Mouse (Mus musculus) MEL (cell line): Measurements from ENCODE around the gene Hist2h3c1. TPM values are rescaled to one million over a fixed set of nuclear protein-coding genes. Genes with fewer than 3 reads are reported as not detected.

Experiments used
- DNase-seq: peaks from one replicate; pipeline ENCODE4 v3.0.0; 2011; ENCODE audit warnings: low read depth, low spot score
- H3K27ac ChIP-seq: 2 replicates; pipeline ENCODE4 v1.5.1; 2012; ENCODE audit warnings: low read depth, mild to moderate bottlenecking, control low read depth, low read length, moderate library complexity; ENCODE audit not compliant: control insufficient read depth
- H3K27me3 ChIP-seq, 2 experiments: fragments of 150-350 bp in 1 of 2; sonication (generic) in 1 of 2; 2 replicates each; pipeline ENCODE4 v1.6.1; 2012; ENCODE audit warnings: low read length in 2 of 2, mild to moderate bottlenecking in 2 of 2, improper control_type of control experiment in 1 of 2, moderate library complexity in 1 of 2; ENCODE audit not compliant: insufficient read depth in 2 of 2, control insufficient read depth in 1 of 2
- H3K36me3 ChIP-seq, 2 experiments: 2 replicates each; pipeline ENCODE4 v1.6.1; 2012 to 2014; ENCODE audit warnings: low read length in 2 of 2, improper control_type of control experiment in 1 of 2, inconsistent platforms in 1 of 2, mild to moderate bottlenecking in 1 of 2; ENCODE audit not compliant: insufficient read depth in 2 of 2, control insufficient read depth in 1 of 2
- H3K4me1 ChIP-seq, 2 experiments: fragments of 150-350 bp in 1 of 2; sonication (generic) in 1 of 2; 2 replicates each; pipeline ENCODE4 v1.6.1; 2012; ENCODE audit warnings: low read length in 2 of 2, improper control_type of control experiment in 1 of 2, mild to moderate bottlenecking in 1 of 2; ENCODE audit not compliant: insufficient read depth in 2 of 2, control insufficient read depth in 1 of 2
- H3K4me3 ChIP-seq, 2 experiments: fragments of 150-350 bp in 1 of 2; sonication (generic) in 1 of 2; 2 replicates each; pipeline ENCODE4 v1.5.1; 2012; ENCODE audit warnings: low read depth in 2 of 2, low read length in 2 of 2, mild to moderate bottlenecking in 2 of 2, moderate library complexity in 2 of 2, control low read depth in 1 of 2, improper control_type of control experiment in 1 of 2; ENCODE audit not compliant: control insufficient read depth in 1 of 2, insufficient read depth in 1 of 2
- H3K79me2 ChIP-seq: 2 replicates; pipeline ENCODE4 v1.6.1; 2012; ENCODE audit warnings: mild to moderate bottlenecking, low read length, moderate library complexity; ENCODE audit not compliant: control insufficient read depth, poor library complexity, insufficient read depth
- H3K9ac ChIP-seq: 2 replicates; pipeline ENCODE4 v1.6.1; 2012; ENCODE audit warnings: low read depth, mild to moderate bottlenecking, control low read depth, low read length, moderate library complexity; ENCODE audit not compliant: control insufficient read depth, poor library complexity, severe bottlenecking
- H3K9me3 ChIP-seq: fragments of 150-350 bp; sonication (generic); replicated peaks from 2 replicates; pipeline ENCODE4 v1.6.1; 2012; ENCODE audit warnings: mild to moderate bottlenecking, low read length, improper control_type of control experiment, moderate library complexity; ENCODE audit not compliant: insufficient read depth
- CHD2 ChIP-seq: IDR thresholded peaks from 2 replicates; pipeline ENCODE4 v1.6.1; 2011; ENCODE audit warnings: low read length, improper control_type of control experiment
- E2F4 ChIP-seq: IDR thresholded peaks from 2 replicates; pipeline ENCODE4 v1.6.1; 2011; ENCODE audit warnings: low read depth, low read length, improper control_type of control experiment, borderline replicate concordance
- EP300 ChIP-seq, 2 experiments: IDR thresholded peaks; 2 replicates each; pipeline ENCODE4 v1.6.1; 2011; ENCODE audit warnings: improper control_type of control experiment in 2 of 2, low read length in 2 of 2, low read depth in 1 of 2, mild to moderate bottlenecking in 1 of 2
- ETS1 ChIP-seq: IDR thresholded peaks from 2 replicates; pipeline ENCODE4 v1.6.1; 2012; ENCODE audit warnings: low read depth, mild to moderate bottlenecking, inconsistent platforms, low read length, improper control_type of control experiment, moderate library complexity
- GATA1 ChIP-seq: IDR thresholded peaks from 2 replicates; pipeline ENCODE4 v1.6.1; 2011; ENCODE audit warnings: low read depth, low read length, improper control_type of control experiment
- HCFC1 ChIP-seq: IDR thresholded peaks from 2 replicates; pipeline ENCODE4 v1.6.1; 2012; ENCODE audit warnings: low read depth, mild to moderate bottlenecking, inconsistent platforms, low read length, improper control_type of control experiment, moderate library complexity
- JUND ChIP-seq: IDR thresholded peaks from 2 replicates; pipeline ENCODE4 v1.6.1; 2011; ENCODE audit warnings: low read depth, mild to moderate bottlenecking, improper control_type of control experiment, low read length
- MAX ChIP-seq: IDR thresholded peaks from 2 replicates; pipeline ENCODE4 v1.6.1; 2011; ENCODE audit warnings: low read length, improper control_type of control experiment
- MXI1 ChIP-seq: IDR thresholded peaks from 2 replicates; pipeline ENCODE4 v1.6.1; 2011; ENCODE audit warnings: mild to moderate bottlenecking, low read depth, low read length, improper control_type of control experiment
- MYB ChIP-seq: IDR thresholded peaks from 2 replicates; pipeline ENCODE4 v1.6.1; 2011; ENCODE audit warnings: mild to moderate bottlenecking, low read depth, low read length, improper control_type of control experiment
- MYC ChIP-seq: IDR thresholded peaks from 2 replicates; pipeline ENCODE4 v1.6.1; 2011; ENCODE audit warnings: low read depth, mild to moderate bottlenecking, low read length, improper control_type of control experiment, moderate library complexity
- POLR2A ChIP-seq, 2 experiments: IDR thresholded peaks; 2 replicates each; pipeline ENCODE4 v1.6.1; 2011 to 2012; ENCODE audit warnings: low read length in 2 of 2, mild to moderate bottlenecking in 2 of 2, control low read depth in 1 of 2, improper control_type of control experiment in 1 of 2, low read depth in 1 of 2, moderate library complexity in 1 of 2; ENCODE audit not compliant: control insufficient read depth in 1 of 2, insufficient read depth in 1 of 2, poor library complexity in 1 of 2
- RCOR1 ChIP-seq: IDR thresholded peaks from 2 replicates; pipeline ENCODE4 v1.6.1; 2012; ENCODE audit warnings: low read depth, mild to moderate bottlenecking, inconsistent platforms, low read length, improper control_type of control experiment
- SMC3 ChIP-seq: IDR thresholded peaks from 2 replicates; pipeline ENCODE4 v1.6.1; 2011; ENCODE audit warnings: low read depth, low read length, improper control_type of control experiment
- TAL1 ChIP-seq: IDR thresholded peaks from 2 replicates; pipeline ENCODE4 v1.6.1; 2012; ENCODE audit warnings: mild to moderate bottlenecking, inconsistent platforms, low read length, moderate library complexity, mixed read lengths
- UBTF ChIP-seq: IDR thresholded peaks from 2 replicates; pipeline ENCODE4 v1.6.1; 2012; ENCODE audit warnings: low read depth, mild to moderate bottlenecking, inconsistent platforms, low read length, improper control_type of control experiment, moderate library complexity, borderline replicate concordance; ENCODE audit not compliant: insufficient read depth
- USF1 ChIP-seq: IDR thresholded peaks from 2 replicates; pipeline ENCODE4 v1.6.1; 2014; ENCODE audit warnings: low read depth, mild to moderate bottlenecking, inconsistent platforms, low read length, improper control_type of control experiment, moderate library complexity
- USF2 ChIP-seq, 2 experiments: IDR thresholded peaks; 2 replicates each; pipeline ENCODE4 v1.6.1; 2011 to 2012; ENCODE audit warnings: improper control_type of control experiment in 2 of 2, low read length in 2 of 2, borderline replicate concordance in 1 of 2, inconsistent platforms in 1 of 2, low read depth in 1 of 2, mild to moderate bottlenecking in 1 of 2; ENCODE audit not compliant: insufficient read depth in 1 of 2
- ZKSCAN1 ChIP-seq: IDR thresholded peaks from 2 replicates; pipeline ENCODE4 v1.6.1; 2012; ENCODE audit warnings: low read depth, mild to moderate bottlenecking, inconsistent platforms, low read length, improper control_type of control experiment, moderate library complexity
- ZMIZ1 ChIP-seq: IDR thresholded peaks from 2 replicates; pipeline ENCODE4 v1.6.1; 2012; ENCODE audit warnings: low read depth, mild to moderate bottlenecking, inconsistent platforms, low read length, improper control_type of control experiment, moderate library complexity
- polyA plus RNA-seq, 2 experiments: library from polyadenylated mRNA; stranded (reverse) in 1 of 2; unstranded in 1 of 2; fragments of >175 nt in 1 of 2; fragments of >200 nt in 1 of 2; gene quantifications; 2 replicates each; pipeline versions ENCODE4 v1.2.1 to v1.2.4; 2012; ENCODE audit warnings: low replicate concordance in 2 of 2, low read depth in 1 of 2; ENCODE audit not compliant: insufficient read length in 2 of 2, insufficient read depth in 1 of 2, missing spikeins in 1 of 2
- total RNA-seq: library from RNA; depleted of rRNA; stranded (reverse); fragments of 300-350 nt; gene quantifications from 2 replicates; pipeline ENCODE4 v1.2.3, GENCODE M21; 2012

The Hist2h3c1 gene
- total and polyA plus RNA-seq, 3 experiments, result 1.5 TPM; not detected in 2

- TF ChIP-seq TAL1 (peak; percentile 95), JUND (no peak)
- TF ChIP-seq, all 39 proteins: peak for 1
- Histone ChIP-seq H3K9ac (peak overlapping the region; percentile 57), H3K27me3 (no peaks in the 10 kb centered on the region), H3K4me3 (peak overlapping the region; percentile 24 to 38), H3K27ac (peak overlapping the region; percentile 65), H3K36me3 (peaks cover 0 to 54% of the 10 kb centered on the region in 2 experiments; a peak in 2 of 4 replicates), H3K4me1 (peaks cover 28 to 56% of the 10 kb centered on the region in 2 experiments), H3K79me2 (no peaks in the 10 kb centered on the region), H3K9me3 (no peaks in the 10 kb centered on the region)
- DNase-seq, result peak; percentile 97
These were observed 8.3 kb downstream of the Hist2h3c1 start for GRCm38 (mm10) chr3:96254683-96255355.

DNA sequence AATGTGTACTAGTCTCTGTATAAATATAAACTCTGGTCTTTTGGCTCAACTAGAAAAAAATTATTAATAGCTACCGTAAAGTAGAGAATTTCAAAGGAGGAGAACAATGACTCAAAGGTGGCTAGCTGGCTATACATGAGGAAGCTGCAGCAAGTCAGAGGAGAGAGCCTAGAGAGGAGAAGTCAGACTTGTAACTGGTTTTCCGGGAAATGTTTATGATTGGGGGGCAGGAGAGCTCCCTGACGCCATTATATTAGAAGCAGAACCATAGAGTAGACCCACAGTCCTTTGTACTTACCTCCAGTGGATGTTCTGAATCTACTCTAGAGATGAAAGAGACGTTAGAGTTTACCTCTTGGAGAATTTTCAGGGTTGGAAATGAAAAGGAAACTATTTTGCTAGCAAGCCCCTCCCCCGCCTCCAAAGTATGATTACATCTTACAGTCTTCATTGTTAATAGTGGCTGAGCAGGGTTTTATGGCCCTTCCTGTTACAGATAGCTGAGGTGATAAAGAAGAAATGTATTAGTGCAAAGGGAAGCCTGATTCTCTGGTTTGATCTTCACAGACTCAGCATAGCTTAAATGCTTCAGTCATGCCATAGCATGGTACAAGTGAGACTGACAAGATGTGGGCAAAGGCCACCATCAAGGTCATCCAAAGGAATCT lies 9.6 kb downstream of the Hist2h3c1 start:
- no peaks in the 10 kb centered on the region for H3K27me3 ChIP-seq
- peak overlapping the region; percentile 58 for H3K27ac ChIP-seq
- TF ChIP-seq ZKSCAN1 (no peak), MAX (no peak), MXI1 (no peak), HCFC1 (no peak), RCOR1 (no peak), TAL1 (no peak), CHD2 (no peak), UBTF (no peak), ZMIZ1 (no peak), ETS1 (no peak), SMC3 (no peak), EP300 (IDR thresholded peaks at IDR 0.05; ENCODE audit: low read depth in 1 of 2, low read length in 2 of 2) (no peak), POLR2A (IDR thresholded peaks at IDR 0.05; ENCODE audit: control insufficient read depth in 1 of 2, insufficient read depth in 1 of 2, low read depth in 1 of 2, low read length in 2 of 2, poor library complexity in 1 of 2) (no peak), GATA1 (no peak), USF2 (IDR thresholded peaks at IDR 0.05; ENCODE audit: borderline replicate concordance in 1 of 2, insufficient read depth in 1 of 2, low read depth in 1 of 2, low read length in 2 of 2) (no peak), MYB (no peak), E2F4 (no peak), MYC (no peak), JUND (no peak), USF1 (no peak)
- H3K9ac ChIP-seq, result peak overlapping the region; percentile 54
- H3K4me1 ChIP-seq, result peaks cover 28 to 57% of the 10 kb centered on the region in 2 experiments
- peak overlapping the region; percentile 11 to 44; a peak in 3 of 4 replicates for H3K4me3 ChIP-seq
- H3K9me3 ChIP-seq, result no peaks in the 10 kb centered on the region
- no peaks in the 10 kb centered on the region for H3K79me2 ChIP-seq
- peaks cover 0 to 50% of the 10 kb centered on the region in 2 experiments; a peak in 2 of 4 replicates for H3K36me3 ChIP-seq
- DNase-seq, result peak; percentile 66
